Mouse (Mus musculus) mouse embryonic stem cell (cell line): Measurements from ENCODE around the gene Fbxw4.
"Not testable (repeated sequence)": the region's sequence is repeated elsewhere in the genome, so short reads cannot be mapped to it uniquely, and the experiment has no call there.

Experiments used
- in situ Hi-C, 2 experiments: fragments of 300-500 bp; cut with MboI; formaldehyde crosslinking; loops; 1 replicate in 1 of 2; 3 replicates in 1 of 2; pipeline ENCODE4 v1.14.3; 2019 to 2020; ENCODE audit warnings: low sequenced_read_pairs in 2 of 2, low pct_unique_long_range_greater_than_20kb in 1 of 2, mixed read lengths in 1 of 2; ENCODE audit not compliant: unreplicated experiment in 1 of 2

The Fbxw4 gene

DNA sequence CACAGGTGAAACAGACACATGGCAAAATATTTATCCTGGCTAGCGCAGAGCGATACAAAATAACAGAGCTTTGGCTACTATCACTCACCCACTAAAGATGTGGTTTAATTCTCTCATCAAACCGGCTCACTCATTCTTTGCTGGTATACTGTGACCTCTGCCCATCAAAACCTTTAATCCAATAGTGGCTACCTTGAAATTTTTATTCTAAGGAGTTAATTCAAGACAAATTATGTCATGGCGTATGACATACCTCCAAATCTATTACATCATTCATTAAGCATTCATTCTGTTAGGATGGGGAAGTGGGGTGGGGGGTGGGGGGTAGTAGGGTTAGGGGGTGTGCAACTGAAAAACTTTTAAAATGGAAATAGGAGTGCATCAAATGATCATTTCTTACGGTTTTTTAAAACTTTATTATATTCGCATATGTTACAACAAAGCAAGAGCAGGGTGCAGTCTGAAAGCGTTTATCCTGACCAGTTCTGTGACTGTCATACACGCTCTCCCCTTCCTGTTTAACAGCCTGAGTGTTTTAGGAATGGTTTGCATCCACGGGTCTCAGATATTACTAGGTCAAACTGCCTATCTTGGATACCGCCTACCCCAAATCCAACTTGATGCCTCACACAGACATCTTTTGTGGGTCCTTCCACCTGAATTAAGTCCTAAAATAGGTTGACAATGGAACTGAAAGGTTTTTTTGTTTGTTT is 1.4 kb downstream of the Fbxw4 start:
- in situ Hi-C loops = no loop called here

DNA sequence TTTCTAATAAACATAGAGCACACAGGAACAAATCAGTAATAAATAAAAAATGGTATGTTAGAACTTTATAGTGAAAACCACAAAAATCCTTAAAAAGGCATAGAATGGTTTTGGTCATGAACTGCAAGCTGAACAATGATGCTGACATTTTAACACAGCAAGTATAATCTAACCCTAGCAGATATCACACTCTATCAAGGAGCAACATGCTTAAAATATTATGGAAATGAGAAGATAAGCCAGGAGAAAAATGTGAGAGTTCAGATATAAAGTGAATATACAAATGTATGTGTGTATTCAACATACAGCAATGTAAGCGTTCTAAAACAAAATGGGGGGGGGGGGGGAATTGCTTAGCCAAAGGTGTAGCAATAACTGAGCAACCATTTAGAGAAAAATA is 2.3 kb downstream of the Fbxw4 start:
- in situ Hi-C loops = no loop called here

DNA sequence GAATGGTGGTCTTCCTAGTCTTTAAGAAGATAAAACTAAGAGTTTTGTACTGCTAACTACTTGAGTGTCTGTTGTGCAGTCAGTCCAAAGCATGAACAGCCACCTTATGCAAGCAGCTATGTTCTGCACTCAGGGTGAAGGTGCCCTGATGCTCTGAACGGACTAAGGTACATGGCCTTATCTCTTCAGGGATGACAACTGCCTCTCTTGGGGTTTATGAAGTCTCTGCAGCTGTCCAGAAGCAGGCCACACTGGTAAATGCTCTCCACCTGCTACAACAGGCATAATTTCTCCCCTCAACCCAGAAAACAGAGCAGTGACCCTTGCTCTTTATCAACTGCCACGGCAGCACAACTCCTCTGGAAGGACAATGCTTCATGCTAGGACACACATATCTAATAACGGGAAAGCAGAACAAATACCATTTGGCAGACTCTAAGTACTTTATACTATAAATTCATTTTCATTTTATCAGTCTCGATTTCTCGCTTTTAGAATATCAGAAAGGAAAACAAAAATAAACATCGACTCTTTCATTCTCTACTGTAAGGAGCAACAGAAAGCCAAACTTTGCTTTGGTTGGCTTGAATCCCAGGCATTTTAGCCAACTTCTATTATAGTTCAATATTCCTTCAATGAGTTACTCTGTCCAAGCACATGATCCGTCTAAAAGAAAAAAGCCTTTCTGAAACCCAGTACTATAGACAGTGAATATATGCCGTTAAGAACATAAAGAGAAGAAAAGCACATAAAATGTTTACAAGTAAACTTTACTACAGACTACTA is 3.1 kb downstream of the Fbxw4 start:
- in situ Hi-C loops = no loop called here

DNA sequence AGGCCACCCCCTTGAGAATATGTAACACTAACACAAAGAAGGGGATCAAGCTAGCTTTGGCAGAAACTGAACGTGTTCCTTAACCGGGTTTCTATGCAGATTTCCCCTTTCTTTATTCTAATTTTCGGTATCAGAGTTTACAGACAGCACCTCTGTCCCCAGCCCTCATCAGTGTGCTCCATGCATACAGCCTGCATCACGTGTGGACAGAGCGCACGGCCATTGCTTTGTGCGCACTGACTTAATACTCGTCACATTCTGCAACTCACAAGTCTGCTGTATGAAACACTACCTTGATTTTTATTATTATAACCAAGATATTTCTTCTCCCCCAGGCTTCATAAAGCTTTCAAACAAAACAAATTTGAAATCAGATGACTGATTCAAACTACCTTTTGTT is 4.2 kb downstream of the Fbxw4 start:
- in situ Hi-C loops = no loop called here

DNA sequence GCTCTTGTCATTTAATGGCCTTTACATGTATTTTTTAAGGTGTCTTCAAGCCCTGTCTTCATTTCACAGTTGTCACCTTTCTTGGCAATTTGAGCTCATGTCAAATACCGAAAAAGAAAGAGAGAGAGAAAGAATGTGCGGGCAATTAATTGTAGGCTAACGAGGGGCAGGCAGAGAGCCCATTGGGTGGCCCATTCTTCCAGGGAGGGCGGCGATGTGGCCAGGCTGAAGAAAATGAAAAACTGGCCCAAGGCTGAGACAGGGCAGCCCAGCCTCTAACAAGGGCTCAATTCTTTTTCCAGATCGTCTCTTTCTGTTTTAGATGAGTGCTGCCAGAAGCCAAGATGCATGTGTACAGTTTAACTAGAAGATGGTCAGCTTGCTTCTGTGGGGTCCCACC is 6.1 kb downstream of the Fbxw4 start:
- in situ Hi-C loops = no loop called here

DNA sequence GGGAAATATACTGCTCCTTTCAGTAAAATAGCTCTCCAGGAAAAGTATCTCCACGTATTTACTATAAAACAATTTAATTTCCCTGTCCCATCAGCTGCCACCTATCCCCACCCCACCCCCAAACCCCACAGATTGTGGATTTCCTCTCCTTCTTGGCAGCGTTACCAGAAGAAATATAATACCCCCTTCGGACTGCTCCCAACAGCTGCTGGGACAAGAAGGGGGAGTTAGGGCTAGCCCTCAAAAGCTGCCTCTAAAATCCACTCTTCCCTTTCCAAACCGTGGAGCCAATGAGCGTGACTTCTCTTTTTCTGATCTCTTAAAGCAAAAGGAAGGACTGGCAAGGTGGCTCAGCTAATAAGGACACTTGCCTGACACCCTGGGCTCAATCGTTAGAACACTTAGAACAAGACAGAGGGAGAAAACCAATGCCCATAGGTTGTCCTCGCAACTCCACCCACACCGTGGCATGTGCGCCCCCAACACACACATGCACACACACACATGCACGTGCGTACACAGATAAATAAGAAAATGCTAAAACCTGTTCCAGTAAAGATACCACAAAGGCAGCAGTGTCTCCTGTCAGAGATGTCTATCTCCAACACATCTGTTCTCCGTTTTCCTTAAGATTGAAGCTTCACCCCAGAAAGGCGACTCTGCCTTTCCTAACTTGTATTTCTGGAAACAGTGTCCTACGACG is 7.7 kb downstream of the Fbxw4 start:
- in situ Hi-C loops = no loop called here

DNA sequence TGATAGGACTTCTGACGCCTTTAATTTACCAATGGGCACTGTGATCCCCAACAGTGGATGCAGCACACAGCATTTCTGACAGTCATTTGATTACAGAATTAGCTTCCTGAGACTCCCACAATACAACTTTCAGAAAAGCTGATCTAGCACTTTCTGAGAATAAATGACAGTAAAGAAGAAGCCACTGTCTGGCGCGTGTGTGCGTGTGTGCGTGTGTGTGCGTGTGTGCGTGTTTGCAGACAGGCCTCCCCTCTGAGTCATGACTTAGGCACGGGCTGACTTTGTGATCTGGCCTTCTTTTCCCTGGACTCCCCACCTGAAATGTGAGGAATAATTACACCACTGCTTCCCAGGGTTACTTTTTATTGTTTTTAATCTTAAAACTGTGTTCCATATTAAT is 8.6 kb downstream of the Fbxw4 start:
- in situ Hi-C loops = no loop called here

DNA sequence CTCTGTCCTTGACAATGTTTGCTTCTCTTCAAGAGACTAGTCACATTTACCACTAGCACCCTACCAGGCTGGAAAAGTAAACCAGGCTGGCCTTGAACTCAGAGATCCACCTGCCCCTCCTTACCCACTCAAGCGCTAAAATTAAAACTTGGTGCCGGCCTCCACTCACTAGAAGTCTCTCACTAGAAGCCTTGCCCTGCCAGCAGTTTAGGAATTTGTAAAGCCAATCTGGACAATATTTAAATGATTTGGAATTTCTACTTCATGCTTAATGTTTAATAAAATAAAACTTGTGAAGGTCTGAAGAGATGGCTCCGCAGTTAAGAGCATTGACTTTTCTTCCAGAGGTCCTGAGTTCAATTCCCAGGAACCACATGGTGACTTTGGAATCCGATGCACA is 10.3 kb downstream of the Fbxw4 start:
- in situ Hi-C loops = no loop called here

DNA sequence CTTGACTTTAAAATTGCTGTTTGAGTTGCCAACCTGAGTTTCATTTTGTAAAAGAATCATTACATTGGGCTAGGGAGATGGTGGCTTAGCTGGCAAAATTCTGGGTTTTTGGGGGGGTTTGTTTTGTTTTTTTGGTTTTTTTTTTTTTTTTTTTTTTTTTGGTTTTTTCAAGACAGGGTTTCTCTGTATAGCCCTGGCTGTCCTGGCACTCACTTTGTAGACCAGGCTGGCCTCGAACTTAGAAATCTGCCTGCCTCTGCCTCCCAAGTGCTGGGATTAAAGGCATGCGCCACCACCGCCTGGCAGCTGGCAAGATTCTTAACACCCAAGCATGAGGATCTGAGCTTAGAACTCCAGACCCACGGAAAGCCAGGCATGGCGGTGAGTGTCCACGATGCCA is 11.6 kb downstream of the Fbxw4 start:
- in situ Hi-C loops = not testable (repeated sequence)

DNA sequence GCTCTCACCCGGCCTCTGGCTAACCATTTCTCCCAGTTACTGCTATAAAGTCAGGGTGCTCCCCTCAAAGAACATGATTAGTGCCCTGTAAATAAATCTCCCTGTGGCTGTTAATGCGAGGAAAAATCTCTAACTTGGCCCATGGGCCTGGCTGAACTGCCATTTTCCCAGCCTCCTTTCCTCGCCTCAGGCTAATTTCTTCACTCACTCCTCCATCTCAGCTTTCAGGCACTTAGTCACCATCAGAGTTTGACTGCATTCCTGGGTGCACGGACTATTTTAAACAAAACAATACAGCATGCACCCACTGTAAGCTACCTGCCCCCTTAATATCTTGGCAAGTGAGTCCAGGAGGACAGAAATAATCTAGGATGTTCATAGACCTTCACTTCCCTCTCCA is 13.2 kb downstream of the Fbxw4 start:
- in situ Hi-C loops = no loop called here

DNA sequence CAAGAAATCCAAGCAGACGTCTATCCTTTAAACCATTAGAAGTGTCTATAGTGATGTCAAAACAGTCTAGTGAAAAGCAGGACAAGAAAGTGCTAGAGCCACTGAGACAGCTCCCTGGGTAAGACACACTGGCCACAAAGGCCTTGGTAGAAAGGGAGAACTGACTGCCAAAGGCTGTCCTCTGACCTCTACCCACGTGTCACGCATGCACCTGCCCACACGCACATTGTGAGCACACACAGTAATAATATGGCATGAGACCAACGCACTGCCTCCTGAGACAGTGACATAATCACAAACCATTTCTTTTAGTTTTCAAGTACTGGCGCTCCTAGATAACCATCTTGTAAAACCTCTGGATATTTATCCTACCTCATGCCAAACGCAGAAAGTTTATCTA is 19.4 kb downstream of the Fbxw4 start:
- in situ Hi-C loops = no loop called here

DNA sequence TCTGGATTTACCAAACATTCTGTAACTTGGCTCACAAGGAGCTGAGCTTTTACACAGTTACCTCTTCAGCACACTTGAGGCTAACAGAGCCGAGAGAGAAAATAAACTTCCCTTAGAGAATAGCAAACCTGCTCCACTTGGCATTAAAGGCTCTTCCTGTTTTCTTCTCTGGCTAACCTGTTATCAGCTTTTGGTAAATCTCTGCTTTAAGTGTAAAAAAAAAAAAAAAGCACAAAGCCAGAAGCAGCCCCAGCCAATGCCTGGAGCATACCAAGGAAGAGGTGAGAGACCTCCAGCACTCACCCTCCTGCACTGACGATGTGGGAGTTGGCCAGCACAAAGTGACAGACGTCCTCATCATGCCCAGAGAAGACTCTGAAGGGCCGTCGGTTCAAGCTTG is 24.2 kb downstream of the Fbxw4 start:
- in situ Hi-C loops = no loop called here

DNA sequence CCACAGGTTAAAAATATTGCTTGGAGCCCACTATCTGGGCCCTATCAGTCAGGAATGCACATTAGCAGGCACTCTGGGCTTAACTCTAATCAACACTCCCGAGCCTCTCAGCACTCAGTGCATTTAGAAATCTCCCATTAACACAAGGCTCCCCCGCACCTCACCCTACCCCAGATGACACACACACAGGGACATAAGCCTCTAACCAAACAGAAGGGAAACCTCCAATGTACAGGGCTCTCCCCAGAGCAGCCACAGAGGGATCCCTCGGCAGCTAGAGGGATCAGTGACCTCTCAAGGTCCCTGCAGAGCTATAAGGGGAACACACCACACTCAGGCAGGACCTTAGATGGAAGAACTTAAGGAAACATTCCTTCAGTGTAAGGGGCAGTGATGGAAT is 28.5 kb downstream of the Fbxw4 start:
- in situ Hi-C loops = no loop called here

DNA sequence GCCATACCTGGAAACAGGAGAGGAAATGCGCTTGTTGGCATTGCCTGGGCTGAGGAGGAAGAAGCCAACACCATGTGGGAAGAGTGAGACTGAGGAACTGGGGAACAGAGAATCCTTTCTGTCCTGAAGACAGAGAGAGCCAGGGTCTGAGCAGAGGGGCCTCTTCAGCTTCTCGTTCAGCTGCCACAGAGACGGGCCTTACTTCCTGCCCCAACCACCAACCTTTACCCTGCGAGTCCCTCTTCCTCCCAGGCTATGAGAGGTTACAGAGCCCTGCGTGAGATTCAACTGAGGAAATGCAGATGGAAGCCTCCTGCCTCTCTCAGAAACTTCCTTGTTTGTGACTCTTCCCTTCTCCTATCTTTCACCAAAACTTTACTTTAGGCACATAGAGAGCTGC is 29.2 kb downstream of the Fbxw4 start:
- in situ Hi-C loops = no loop called here

DNA sequence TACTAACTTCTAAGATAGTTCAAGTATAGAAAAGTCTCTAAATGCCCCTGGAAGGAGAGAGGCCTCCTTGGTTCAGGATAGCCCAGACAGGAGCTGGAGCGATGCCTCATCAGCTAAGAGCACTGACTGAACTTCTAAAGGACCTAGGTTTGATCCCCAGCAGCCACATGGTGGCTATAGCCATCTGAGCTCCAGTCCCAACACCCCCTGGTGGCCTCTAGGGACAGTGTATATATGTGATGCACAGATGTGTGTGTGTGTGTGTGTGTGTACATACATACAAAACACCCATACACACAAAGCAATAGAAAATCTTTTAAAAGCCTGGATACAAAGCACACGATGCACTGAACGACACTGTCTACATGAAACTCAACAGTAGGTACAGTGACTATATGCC is 30.9 kb downstream of the Fbxw4 start:
- in situ Hi-C loops = no loop called here

DNA sequence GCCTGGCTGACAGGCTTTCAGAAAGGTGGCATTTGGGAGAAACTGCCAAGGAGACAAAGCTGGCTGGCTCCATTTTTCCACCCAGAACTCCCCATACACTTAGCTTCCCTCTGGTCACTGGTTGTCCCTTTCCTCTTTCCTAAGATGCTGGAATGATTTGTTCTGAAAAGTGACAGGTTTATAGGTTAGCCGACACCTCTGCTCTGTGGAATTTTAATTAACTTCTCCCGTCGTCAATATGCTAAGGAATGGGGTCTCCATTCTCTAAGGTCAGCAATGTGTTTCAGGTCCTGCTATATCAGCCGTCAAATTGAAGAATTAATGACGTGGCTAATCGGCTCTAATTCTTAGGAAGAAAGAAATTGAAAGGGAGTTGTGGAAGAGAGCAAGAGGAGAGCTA is 31.5 kb downstream of the Fbxw4 start:
- in situ Hi-C loops = no loop called here

DNA sequence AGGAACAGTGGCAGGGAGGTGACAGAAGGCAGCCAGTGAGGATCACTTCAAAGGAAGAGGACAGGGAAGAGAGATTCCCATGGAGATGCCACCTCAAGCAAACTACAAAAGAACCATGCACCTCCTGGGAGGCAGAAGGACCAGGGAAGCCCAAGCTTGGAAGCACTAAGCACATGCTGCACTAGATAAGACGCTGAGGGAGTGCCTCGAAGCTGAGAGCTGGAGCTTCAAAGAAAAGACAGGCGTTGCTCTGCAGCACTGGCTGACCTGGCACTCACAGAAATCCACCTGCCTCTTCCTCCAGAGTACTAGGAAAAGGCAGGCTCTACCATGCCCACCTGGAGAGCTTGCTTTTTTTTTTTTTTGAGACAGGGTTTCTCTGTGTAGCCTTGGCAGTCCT is 33.1 kb downstream of the Fbxw4 start:
- in situ Hi-C loops = no loop called here

DNA sequence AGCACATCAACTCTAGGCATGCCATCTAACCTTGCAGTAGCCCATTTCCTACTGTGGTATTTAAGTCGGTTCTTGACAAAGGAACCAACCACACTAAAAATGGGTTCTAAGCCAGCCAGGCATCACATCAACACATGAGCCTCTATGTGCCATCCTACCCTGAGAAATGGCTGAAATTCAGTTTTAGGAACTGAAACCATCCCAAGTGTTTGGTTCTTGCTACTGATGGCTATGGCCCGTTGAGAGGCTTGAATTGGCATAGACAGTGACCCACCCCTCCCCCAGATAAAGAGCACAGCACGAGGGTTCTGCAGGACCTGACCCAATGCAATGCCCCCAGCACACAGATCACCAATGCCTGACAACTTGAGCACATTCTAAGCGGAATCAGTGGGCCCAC is 36.4 kb downstream of the Fbxw4 start:
- in situ Hi-C loops = no loop called here

DNA sequence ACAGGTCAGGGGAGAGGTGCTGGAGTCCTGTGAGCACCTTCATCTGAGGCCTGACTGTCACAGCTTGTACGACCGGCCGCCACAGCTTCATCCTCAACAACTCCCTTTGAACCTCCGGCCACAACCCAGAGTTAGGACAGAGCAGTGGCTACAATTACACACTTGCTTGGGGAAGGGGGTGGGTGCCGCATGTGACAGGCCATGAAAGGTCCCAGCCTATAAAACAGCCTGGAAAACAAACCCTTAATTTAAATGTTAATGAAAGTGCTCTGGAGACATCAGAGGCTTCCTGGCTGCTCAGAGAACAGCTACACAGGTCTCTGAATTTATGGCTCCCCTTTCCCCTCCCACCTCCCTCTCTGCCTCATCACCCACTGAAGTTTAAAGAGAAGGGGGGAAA is 38.0 kb downstream of the Fbxw4 start:
- in situ Hi-C loops = no loop called here

DNA sequence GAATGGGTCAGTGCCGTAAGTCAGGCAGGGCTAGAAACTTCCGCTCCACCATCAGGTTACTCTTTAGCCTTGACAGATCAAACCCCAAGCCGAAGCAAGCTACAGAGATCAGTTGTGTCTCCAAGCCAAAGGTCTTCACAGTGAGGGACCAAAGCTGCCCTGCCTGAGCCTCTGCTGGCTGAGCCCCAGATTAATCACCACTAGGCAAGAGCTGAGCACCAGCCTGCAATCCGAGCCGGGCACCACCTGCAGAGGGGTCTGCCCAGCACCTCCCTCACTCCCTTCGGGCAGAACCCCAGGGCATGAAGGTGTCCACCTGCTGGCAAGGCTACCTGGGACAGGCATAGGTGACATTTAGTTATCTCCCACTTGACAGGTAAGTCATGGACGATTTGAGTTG is 39.1 kb downstream of the Fbxw4 start:
- in situ Hi-C loops = no loop called here
